Mouse (Mus musculus) liver, embryonic 14.5 days (tissue): Measurements from ENCODE around the gene Agbl5. TPM values are rescaled to one million over a fixed set of nuclear protein-coding genes. Genes with fewer than 3 reads are reported as not detected.
"Not testable (repeated sequence)": the region's sequence is repeated elsewhere in the genome, so short reads cannot be mapped to it uniquely, and the experiment has no call there.

ENCODE experiments used
- ATAC-seq: fragments of 200-750 bp; cut with Nextera tagmentation; 2 replicates; pipeline ENCODE4 v1.8.0; 2017; ENCODE audit warnings: moderate number of reproducible peaks, mild to moderate bottlenecking, moderate library complexity; ENCODE audit not compliant: insufficient read depth
- DNase-seq, 3 experiments: peaks; one replicate each; pipeline ENCODE4 v3.0.0-alpha.2; 2012 to 2013; ENCODE audit warnings: low read depth in 3 of 3, low spot score in 3 of 3
- H3K27ac ChIP-seq: fragments of 300-500 bp; sonication (generic); 2 replicates; pipeline ENCODE4 v1.5.1; 2014; ENCODE audit warnings: moderate library complexity, mild to moderate bottlenecking, control low read depth, inconsistent platforms
- H3K27me3 ChIP-seq: fragments of 300-500 bp; sonication (generic); 2 replicates; pipeline ENCODE4 v1.6.1; 2014; ENCODE audit warnings: mild to moderate bottlenecking, low read length, moderate library complexity; ENCODE audit not compliant: control insufficient read depth, insufficient read depth
- H3K36me3 ChIP-seq: fragments of 300-500 bp; sonication (generic); replicated peaks from 2 replicates; pipeline ENCODE4 v1.6.1; 2014; ENCODE audit warnings: low read depth; ENCODE audit not compliant: control insufficient read depth, insufficient read depth
- H3K4me1 ChIP-seq, 2 experiments: fragments of 200-500 bp in 1 of 2; fragments of 300-500 bp in 1 of 2; sonication (generic) in 1 of 2; replicated peaks; 2 replicates each; pipeline ENCODE4 v1.6.1; 2012 to 2014; ENCODE audit warnings: antibody characterized with exemption in 1 of 2, inconsistent platforms in 1 of 2, low read length in 1 of 2; ENCODE audit not compliant: control insufficient read depth in 2 of 2, insufficient read depth in 2 of 2
- H3K4me2 ChIP-seq: fragments of 300-500 bp; sonication (generic); 2 replicates; pipeline ENCODE4 v1.6.1; 2014; ENCODE audit warnings: low read depth, mild to moderate bottlenecking, control low read depth, moderate library complexity
- H3K4me3 ChIP-seq, 2 experiments: fragments of 200-500 bp in 1 of 2; fragments of 300-500 bp in 1 of 2; sonication (generic) in 1 of 2; 2 replicates each; pipeline ENCODE4 v1.5.1; 2012 to 2014; ENCODE audit warnings: low read depth in 2 of 2, low read length in 2 of 2, mild to moderate bottlenecking in 2 of 2, control low read depth in 1 of 2, inconsistent platforms in 1 of 2, moderate library complexity in 1 of 2; ENCODE audit not compliant: insufficient read depth in 1 of 2
- H3K9ac ChIP-seq: fragments of 300-500 bp; sonication (generic); replicated peaks from 2 replicates; pipeline ENCODE4 v1.6.1; 2014; ENCODE audit warnings: mild to moderate bottlenecking, control low read depth, moderate library complexity
- H3K9me3 ChIP-seq: fragments of 300-500 bp; sonication (generic); 2 replicates; pipeline ENCODE4 v1.6.1; 2016; ENCODE audit warnings: low read length, mixed read lengths; ENCODE audit not compliant: control insufficient read depth
- CTCF ChIP-seq: IDR thresholded peaks from 2 replicates; pipeline ENCODE4 v1.5.1; 2016; ENCODE audit warnings: antibody characterized with exemption, low read depth, control low read depth
- EP300 ChIP-seq: IDR thresholded peaks from 2 replicates; pipeline ENCODE4 v1.6.1; 2016; ENCODE audit warnings: antibody characterized with exemption, low read depth
- WGBS: fragments of 180-500 bp; shearing (Covaris S2); extraction: QIAGEN DNeasy Blood & Tissue Kit; methylation state at CpG from one replicate; pipeline ENCODE4 v1.1.7; 2014; ENCODE audit not compliant: insufficient replicate concordance; 5-methylcytosine and 5-hydroxymethylcytosine counted together
- polyA plus RNA-seq, 2 experiments: library from polyadenylated mRNA; depleted of rRNA in 1 of 2; stranded (reverse) in 1 of 2; unstranded in 1 of 2; fragments of >200 nt; fragmentation: Nextera tagmentation in 1 of 2; extraction: Ambion mirVana in 1 of 2; gene quantifications; 2 replicates each; pipeline versions ENCODE4 v1.2.1 to v1.2.3; 2012 to 2014

The Agbl5 gene
- polyA plus RNA-seq, 2 experiments: 4.8 to 5.0 TPM

DNA sequence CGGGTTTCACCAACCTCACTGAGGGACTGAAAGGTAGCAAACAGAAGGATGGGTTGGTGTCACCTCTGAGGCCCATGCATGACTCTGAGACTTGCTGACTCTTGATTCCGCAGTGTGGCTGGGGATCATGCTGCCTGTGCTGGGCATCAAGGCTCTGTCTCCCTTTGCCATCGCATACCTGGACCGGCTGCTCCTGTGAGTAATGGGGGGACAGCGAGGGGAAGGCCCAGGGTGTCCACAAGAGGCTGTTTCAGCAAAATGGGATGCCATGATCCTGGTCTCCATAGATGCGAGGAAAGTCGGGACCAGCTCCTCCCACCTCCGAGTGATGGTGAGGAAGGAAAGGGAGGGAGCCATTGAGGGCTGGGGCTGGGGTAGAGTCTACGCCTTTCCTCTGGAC lies 15.9 kb upstream of the Agbl5 start:
- H3K4me2 ChIP-seq: no peak overlapping the region
- no peak overlapping the region for H3K9ac ChIP-seq
- no peak for ATAC-seq
- H3K9me3 ChIP-seq: no peaks in the 10 kb centered on the region
- H3K4me1 ChIP-seq: peaks cover 7% of the 10 kb centered on the region in 2 experiments
- TF ChIP-seq CTCF (no peak), EP300 (no peak)
- H3K27ac ChIP-seq: no peak overlapping the region
- WGBS: 90% methylated on average over 9 of the region's 9 CpGs
- H3K27me3 ChIP-seq: no peaks in the 10 kb centered on the region
- DNase-seq: no peak
- peaks cover 58% of the 10 kb centered on the region for H3K36me3 ChIP-seq
- H3K4me3 ChIP-seq: no peak overlapping the region

DNA sequence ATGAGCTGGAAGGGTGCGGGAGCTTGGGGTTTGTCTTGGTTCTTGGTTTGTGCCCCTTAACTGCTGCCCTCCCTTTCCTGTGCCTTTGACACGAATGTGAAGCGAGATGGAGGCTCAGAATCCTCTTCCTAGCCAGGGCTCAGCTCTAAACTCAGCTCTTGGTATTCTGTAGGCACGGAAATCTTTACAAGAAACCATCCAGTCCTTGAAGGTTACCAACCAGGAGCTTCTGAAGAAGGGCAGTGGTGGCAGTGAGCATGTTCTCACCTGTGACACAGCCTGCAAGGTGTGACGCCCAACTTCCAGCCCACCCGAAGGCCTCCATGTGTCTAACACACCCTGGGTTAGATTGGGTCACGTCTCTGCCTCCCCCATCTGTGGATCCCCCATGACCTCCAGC lies 14.1 kb upstream of the Agbl5 start:
- no peaks in the 10 kb centered on the region for H3K27me3 ChIP-seq
- DNase-seq: no peak
- H3K4me2 ChIP-seq: no peak overlapping the region
- H3K27ac ChIP-seq: no peak overlapping the region
- no peak overlapping the region for H3K4me3 ChIP-seq
- TF ChIP-seq CTCF (no peak), EP300 (no peak)
- no peaks in the 10 kb centered on the region for H3K9me3 ChIP-seq
- WGBS: 80% methylated on average over 7 of the region's 7 CpGs
- no peak for ATAC-seq
- H3K9ac ChIP-seq: no peak overlapping the region
- peaks cover 58% of the 10 kb centered on the region for H3K36me3 ChIP-seq
- H3K4me1 ChIP-seq: peaks cover 3 to 5% of the 10 kb centered on the region in 2 experiments; a peak in 3 of 4 replicates

DNA sequence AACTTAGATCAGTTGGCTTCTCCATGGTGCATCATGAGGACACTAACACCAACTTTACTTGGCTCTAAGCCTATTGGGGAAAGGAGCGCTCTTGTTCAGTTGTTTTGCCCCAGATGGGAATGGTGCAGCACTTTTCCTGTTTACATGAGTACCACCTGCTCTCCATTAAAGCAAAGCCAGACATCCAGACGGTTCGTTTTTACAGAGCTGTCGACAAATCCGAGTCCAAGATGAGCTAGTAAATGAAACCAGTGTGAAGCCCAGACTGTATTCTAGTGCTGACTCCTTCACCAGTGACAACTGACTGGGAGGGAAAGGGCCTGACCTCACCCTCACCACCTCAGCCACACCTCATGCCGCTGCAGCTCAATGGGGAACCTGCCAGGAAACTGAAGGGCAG lies 9.9 kb upstream of the Agbl5 start:
- Histone ChIP-seq H3K4me3 (no peak overlapping the region), H3K4me1 (no peaks in the 10 kb centered on the region; a peak in 1 of 4 replicates), H3K9me3 (no peaks in the 10 kb centered on the region), H3K27me3 (no peaks in the 10 kb centered on the region), H3K27ac (no peak overlapping the region), H3K4me2 (no peak overlapping the region), H3K36me3 (peaks cover 31% of the 10 kb centered on the region), H3K9ac (no peak overlapping the region)
- DNase-seq (no peak), ATAC-seq (no peak)
- TF ChIP-seq CTCF (no peak), EP300 (no peak)
- 53% methylated on average over 6 of the region's 6 CpGs for WGBS

DNA sequence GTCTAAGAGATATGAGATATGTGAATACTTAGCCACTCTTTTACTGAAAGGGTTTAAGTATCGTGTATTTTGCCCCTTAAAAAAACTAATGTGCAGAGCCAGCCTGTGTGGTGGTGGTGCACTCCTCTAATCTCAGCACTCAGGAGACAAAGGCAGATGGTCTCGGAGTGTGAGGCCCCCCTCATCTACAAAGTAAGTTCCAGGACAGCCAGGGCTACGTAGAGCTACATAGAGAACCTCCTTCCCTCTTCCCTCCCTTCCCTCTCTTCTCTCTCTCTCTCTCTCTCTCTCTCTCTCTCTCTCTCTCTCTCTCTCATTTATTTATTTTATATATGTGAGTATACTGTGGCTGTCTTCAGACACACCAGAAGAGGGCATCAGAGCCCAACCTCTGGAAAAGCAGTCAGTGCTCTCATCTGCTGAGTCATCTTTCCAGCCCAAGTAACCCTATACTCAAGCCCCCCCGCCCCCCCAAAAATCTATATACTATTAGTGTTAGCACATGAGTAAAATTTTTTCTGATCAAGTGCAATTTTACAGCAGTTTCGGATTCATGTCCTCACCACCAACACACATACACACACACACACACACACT lies 9.0 kb upstream of the Agbl5 start:
- DNase-seq (no peak), ATAC-seq (no peak)
- peaks cover 24% of the 10 kb centered on the region for H3K36me3 ChIP-seq
- WGBS: 64% methylated on average over 5 of the region's 5 CpGs
- no peak overlapping the region for H3K4me3 ChIP-seq
- TF ChIP-seq CTCF (no peak; the same call in 1 of the 2 replicates), EP300 (no peak)
- H3K27me3 ChIP-seq: no peaks in the 10 kb centered on the region
- H3K9me3 ChIP-seq: no peaks in the 10 kb centered on the region
- no peak overlapping the region for H3K9ac ChIP-seq
- no peak overlapping the region for H3K27ac ChIP-seq
- H3K4me1 ChIP-seq: no peaks in the 10 kb centered on the region; a peak in 1 of 4 replicates
- H3K4me2 ChIP-seq: no peak overlapping the region

DNA sequence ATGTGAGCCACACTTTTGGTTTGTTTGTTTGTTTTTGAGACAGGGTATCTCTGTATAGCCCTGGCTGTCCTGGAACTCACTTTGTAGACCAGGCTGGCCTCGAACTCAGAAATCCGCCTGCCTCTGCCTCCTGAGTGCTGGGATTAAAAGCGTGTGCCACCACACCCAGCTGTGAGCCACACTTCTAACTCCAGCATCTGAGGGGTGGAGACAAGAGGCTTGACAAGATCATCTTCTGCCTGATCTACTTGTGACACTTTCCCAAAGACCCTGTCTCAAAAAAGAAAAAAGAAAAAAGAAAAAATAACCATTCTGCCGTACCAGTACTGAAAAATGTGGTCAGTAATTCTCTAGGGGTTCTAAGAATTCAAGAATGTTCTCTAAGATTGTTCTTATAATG lies 6.7 kb upstream of the Agbl5 start:
- H3K9ac ChIP-seq, H3K4me2 ChIP-seq, DNase-seq, H3K4me3 ChIP-seq, H3K4me1 ChIP-seq, H3K27me3 ChIP-seq, H3K9me3 ChIP-seq, H3K27ac ChIP-seq, ATAC-seq, H3K36me3 ChIP-seq: not testable (repeated sequence)
- 60% methylated on average over 4 of the region's 4 CpGs for WGBS
